Mouse (Mus musculus): ENCODE data around the gene Ryk. TPM values are rescaled to one million over a fixed set of nuclear protein-coding genes. Genes with fewer than 3 reads are reported as not detected.

The Ryk gene
- polyA plus RNA-seq, 2 experiments from 2014 or later: 1.2 to 2.0 TPM

- no peak for ATAC-seq
These were observed 116.6 kb downstream of the Ryk start for GRCm38 (mm10) chr9:102951091-102951994.

- no peak for ATAC-seq
These were observed 121.1 kb downstream of the Ryk start for GRCm38 (mm10) chr9:102955866-102956265.

Other genes starting within 250 kb of the Ryk start
- gene Anapc13, start 208.6 kb upstream of the Ryk start, polyA plus RNA-seq (2017; shearing (Covaris generic)): 100 to 1,000 TPM in 1 of 2 experiments, 10 to 100 TPM in 1; 88.7 to 111 TPM
- 10 to 100 TPM; 52.0 to 61.4 TPM for gene Cep63, start 208.4 kb upstream of the Ryk start, polyA plus RNA-seq (2017; shearing (Covaris generic))
- gene Amotl2, start 118.2 kb upstream of the Ryk start, polyA plus RNA-seq (2017; shearing (Covaris generic)): not detected
- gene Slco2a1, start 153.8 kb downstream of the Ryk start, polyA plus RNA-seq (2017; shearing (Covaris generic)): under 1 TPM; 0.47 to 0.63 TPM

All from CD4-positive, CD25-positive, alpha-beta regulatory T cell, adult 4 months (primary cell).